Mouse (Mus musculus) embryonic fibroblast, embryonic 13.5 days (primary cell): ENCODE data around the gene Eif1ad.

Experiments used
- CTCF ChIP-seq: IDR thresholded peaks from 2 replicates; pipeline ENCODE4 v1.5.1; 2011; ENCODE audit warnings: mild to moderate bottlenecking, control low read depth, low read length, moderate library complexity, borderline replicate concordance; ENCODE audit not compliant: insufficient read depth
- POLR2A ChIP-seq: IDR thresholded peaks from 2 replicates; pipeline ENCODE4 v1.6.1; 2011; ENCODE audit warnings: low read depth, mild to moderate bottlenecking, control low read depth, low read length, moderate library complexity

DNA sequence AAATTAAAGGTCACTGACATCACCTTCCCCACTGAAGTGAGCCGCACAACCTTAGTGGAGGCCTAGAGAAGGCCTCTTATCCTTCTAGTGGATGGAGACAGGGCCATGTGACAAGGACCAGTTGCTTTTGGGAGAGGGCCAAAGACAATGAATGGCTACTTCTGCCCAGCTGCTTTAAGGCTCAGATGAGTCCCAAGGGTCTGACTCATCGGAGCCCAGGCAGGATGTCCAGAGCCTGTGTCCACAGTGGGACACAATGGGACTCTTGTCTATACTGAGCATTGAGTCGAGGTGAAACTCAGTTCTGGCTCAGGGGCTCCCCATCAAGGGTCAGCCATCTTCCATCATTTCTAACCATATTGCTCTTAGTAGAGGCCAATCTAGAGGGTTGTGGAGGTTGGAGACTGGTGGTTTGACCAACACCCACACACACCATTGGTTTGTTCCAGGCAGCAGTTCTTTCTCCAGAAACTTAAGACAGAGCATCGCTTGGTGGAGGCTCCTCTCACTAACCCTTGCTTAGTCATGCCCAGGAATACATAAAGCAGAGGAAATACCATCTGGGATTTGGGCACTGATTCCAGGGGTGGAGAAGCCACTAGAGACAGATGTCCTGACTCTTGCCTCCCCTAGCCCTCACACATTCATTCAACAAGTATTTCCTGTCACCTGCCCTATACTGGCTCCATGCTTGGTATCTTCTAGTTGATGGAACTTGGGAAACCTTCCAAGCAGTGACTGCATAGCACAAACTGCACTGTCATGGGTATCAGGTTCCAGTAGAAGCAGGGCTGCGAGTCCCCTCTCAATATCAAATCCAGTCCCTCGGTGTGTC is 21.0 kb upstream of the Eif1ad start:
- TF ChIP-seq POLR2A (no peak), CTCF (no peak)
